Mouse (Mus musculus) hindbrain, embryonic 14.5 days (tissue): Measurements from ENCODE around the gene Scgb2b15. TPM values are rescaled to one million over a fixed set of nuclear protein-coding genes. Genes with fewer than 3 reads are reported as not detected.
"Not testable (repeated sequence)": the region's sequence is repeated elsewhere in the genome, so short reads cannot be mapped to it uniquely, and the experiment has no call there.

ENCODE experiments used
- ATAC-seq: fragments of 200-750 bp; cut with Nextera tagmentation; 2 replicates; pipeline ENCODE4 v1.8.0; 2017; ENCODE audit warnings: moderate number of reproducible peaks, mild to moderate bottlenecking, moderate TSS enrichment, moderate library complexity; ENCODE audit not compliant: low FRiP score
- DNase-seq: peaks from one replicate; pipeline ENCODE4 v3.0.0-alpha.2; 2015; ENCODE audit warnings: low spot score
- H3K27ac ChIP-seq: fragments of 300-500 bp; sonication (generic); 2 replicates; pipeline ENCODE4 v1.5.1; 2014; ENCODE audit warnings: mild to moderate bottlenecking, moderate library complexity
- H3K27me3 ChIP-seq: fragments of 300-500 bp; sonication (generic); 2 replicates; pipeline ENCODE4 v1.6.1; 2014; ENCODE audit warnings: mild to moderate bottlenecking, low read length, mixed read lengths; ENCODE audit not compliant: control insufficient read depth, insufficient read depth
- H3K36me3 ChIP-seq: fragments of 300-500 bp; sonication (generic); replicated peaks from 2 replicates; pipeline ENCODE4 v1.6.1; 2014; ENCODE audit not compliant: control insufficient read depth, insufficient read depth
- H3K4me1 ChIP-seq: fragments of 300-500 bp; sonication (generic); replicated peaks from 2 replicates; pipeline ENCODE4 v1.6.1; 2014; ENCODE audit warnings: antibody characterized with exemption, low read length, mixed read lengths; ENCODE audit not compliant: control insufficient read depth, insufficient read depth
- H3K4me2 ChIP-seq: fragments of 300-500 bp; sonication (generic); replicated peaks from 2 replicates; pipeline ENCODE4 v1.6.1; 2014; ENCODE audit warnings: mild to moderate bottlenecking, moderate library complexity
- H3K4me3 ChIP-seq: fragments of 300-500 bp; sonication (generic); replicated peaks from 2 replicates; pipeline ENCODE4 v1.5.1; 2014; ENCODE audit warnings: mild to moderate bottlenecking, low read length
- H3K9ac ChIP-seq: fragments of 300-500 bp; sonication (generic); 2 replicates; pipeline ENCODE4 v1.6.1; 2014
- H3K9me3 ChIP-seq: fragments of 300-500 bp; sonication (generic); 2 replicates; pipeline ENCODE4 v1.6.1; 2016; ENCODE audit warnings: low read length; ENCODE audit not compliant: control insufficient read depth
- polyA plus RNA-seq: library from polyadenylated mRNA; unstranded; fragments of >200 nt; fragmentation: Nextera tagmentation; extraction: Ambion mirVana; gene quantifications from 2 replicates; pipeline ENCODE4 v1.2.1, GENCODE M21; 2014

Scgb2b15 gene
- not detected in 2 replicates for polyA plus RNA-seq

- ATAC-seq, H3K36me3 ChIP-seq, H3K4me2 ChIP-seq, H3K9ac ChIP-seq, H3K27ac ChIP-seq, H3K4me3 ChIP-seq, DNase-seq, H3K4me1 ChIP-seq, H3K9me3 ChIP-seq, H3K27me3 ChIP-seq: not testable (repeated sequence)
These were observed at the start of gene Scgb2b15 for GRCm38 (mm10) chr7:32829562-32829961. Gene Scgb2b15, minus strand, starts transcription at chr7:32829662.

DNA sequence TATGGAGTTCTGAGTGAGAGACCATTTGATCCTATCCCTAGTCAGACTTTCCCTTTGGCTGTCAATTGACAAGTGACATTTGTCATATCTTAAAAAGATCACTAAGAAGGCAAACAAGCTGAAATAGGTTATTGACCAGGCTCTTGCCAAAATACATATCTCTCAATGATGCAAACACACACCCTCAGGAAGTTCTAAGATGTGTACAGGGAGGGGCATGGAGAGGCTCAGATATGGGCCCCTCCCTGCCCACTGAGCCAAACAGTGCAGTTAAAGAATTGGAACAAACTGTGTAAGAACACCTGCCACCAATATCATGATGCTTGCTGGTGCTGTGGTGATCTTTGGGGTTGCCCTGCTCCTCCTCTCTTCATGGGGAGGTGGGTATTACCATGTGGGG lies 6.8 kb upstream of the Scgb2b15 start, which contains the start of gene Scgb1b15:
Gene Scgb1b15 (plus strand): TSS at position 301 of the 400 bp plus-strand sequence.
- H3K4me3 ChIP-seq = not testable (repeated sequence)

More for the DNA sequence above, 6.8 kb upstream of the Scgb2b15 start, which contains the start of gene Scgb1b15:
- not testable (repeated sequence) for H3K27ac ChIP-seq, ATAC-seq, DNase-seq, H3K9ac ChIP-seq, H3K27me3 ChIP-seq, H3K36me3 ChIP-seq, H3K4me1 ChIP-seq, H3K4me2 ChIP-seq, H3K9me3 ChIP-seq

Other genes with a start within 250 kb of the Scgb2b15 start
- gene Scgb1b15, start 6.9 kb upstream of the Scgb2b15 start, polyA plus RNA-seq = not detected in 2 replicates
- gene Scgb2b17, start 226.9 kb upstream of the Scgb2b15 start, polyA plus RNA-seq = not detected in 2 replicates
- gene Scgb1b17, start 233.8 kb upstream of the Scgb2b15 start, polyA plus RNA-seq = not detected in 2 replicates